Mouse (Mus musculus): ENCODE data around the gene Cyb561a3. TPM values are rescaled to one million over a fixed set of nuclear protein-coding genes. Genes with fewer than 3 reads are reported as not detected.

Cyb561a3 gene
- polyA plus RNA-seq, 1 experiment from 2014 or later: 20.3 TPM

GRCm38 (mm10) chr19:10565217-10565616 is 11.8 kb upstream of the Cyb561a3 start:
- no peaks in the 10 kb centered on the region for H3K4me1 ChIP-seq (replicated peaks)
- ATAC-seq (ENCODE audit: low FRiP score, low read depth): no peak
- no peaks in the 10 kb centered on the region for H3K9me3 ChIP-seq
- H3K27me3 ChIP-seq: no peaks in the 10 kb centered on the region
- no peak overlapping the region for H3K4me3 ChIP-seq
- 81% methylated on average over 4 of the region's 4 CpGs for WGBS
- no peak overlapping the region for H3K9ac ChIP-seq
- no peak overlapping the region for H3K4me2 ChIP-seq
- peaks cover 13% of the 10 kb centered on the region for H3K36me3 ChIP-seq
- no peak overlapping the region for H3K27ac ChIP-seq (replicated peaks)

DNA sequence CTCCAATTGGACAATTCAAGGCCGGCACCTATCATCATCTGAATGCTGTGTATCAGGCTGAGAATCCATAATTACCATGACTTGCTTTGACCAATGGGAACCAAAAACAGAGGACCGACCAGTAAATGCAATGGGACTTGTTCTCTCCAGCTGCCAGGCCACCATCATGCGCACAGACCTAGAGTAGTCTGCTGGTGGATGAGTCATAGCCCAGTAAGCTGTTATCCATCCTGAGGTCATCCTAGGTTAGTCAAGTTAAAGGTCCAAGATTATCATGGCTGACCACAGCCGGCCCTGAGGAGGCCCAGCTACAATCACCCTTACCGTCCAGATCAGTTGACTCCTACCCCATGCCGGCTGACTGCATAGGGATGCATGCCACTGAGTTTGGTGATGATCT is 7.3 kb upstream of the Cyb561a3 start:
- WGBS: 96% methylated on average over 6 of the region's 6 CpGs
- H3K27me3 ChIP-seq: no peaks in the 10 kb centered on the region

GRCm38 (mm10) chr19:10580102-10580501 is 3.1 kb downstream of the Cyb561a3 start:
- Histone ChIP-seq H3K4me2 (no peak overlapping the region), H3K4me1 (replicated peaks) (peaks cover 27% of the 10 kb centered on the region), H3K9me3 (no peaks in the 10 kb centered on the region), H3K36me3 (peaks cover under 1% of the 10 kb centered on the region; the same call in 1 of the 2 replicates), H3K27me3 (no peaks in the 10 kb centered on the region), H3K27ac (replicated peaks) (no peak overlapping the region), H3K4me3 (no peak overlapping the region), H3K9ac (no peak overlapping the region)
- ATAC-seq (ENCODE audit: low FRiP score, low read depth): no peak
- WGBS: 83% methylated on average over 3 of the region's 3 CpGs

More for the DNA sequence above, 7.3 kb upstream of the Cyb561a3 start:
- Histone ChIP-seq H3K4me3 (no peak overlapping the region), H3K9me3 (no peaks in the 10 kb centered on the region), H3K4me1 (replicated peaks) (no peaks in the 10 kb centered on the region), H3K27ac (replicated peaks) (no peak overlapping the region), H3K36me3 (peaks cover 49% of the 10 kb centered on the region), H3K9ac (no peak overlapping the region), H3K4me2 (no peak overlapping the region)
- ATAC-seq (ENCODE audit: low FRiP score, low read depth): no peak

- Histone ChIP-seq H3K4me2 (no peak overlapping the region), H3K9me3 (no peaks in the 10 kb centered on the region), H3K27ac (replicated peaks) (no peak overlapping the region), H3K36me3 (peaks cover 2% of the 10 kb centered on the region; the same call in 1 of the 2 replicates), H3K4me1 (replicated peaks) (peaks cover 21% of the 10 kb centered on the region), H3K4me3 (no peak overlapping the region), H3K27me3 (no peaks in the 10 kb centered on the region), H3K9ac (no peak overlapping the region)
- WGBS: 84% methylated on average over 3 of the region's 3 CpGs
- ATAC-seq (ENCODE audit: low FRiP score, low read depth): no peak
Observed at GRCm38 (mm10) chr19:10580761-10581160, 3.8 kb downstream of the Cyb561a3 start.

DNA sequence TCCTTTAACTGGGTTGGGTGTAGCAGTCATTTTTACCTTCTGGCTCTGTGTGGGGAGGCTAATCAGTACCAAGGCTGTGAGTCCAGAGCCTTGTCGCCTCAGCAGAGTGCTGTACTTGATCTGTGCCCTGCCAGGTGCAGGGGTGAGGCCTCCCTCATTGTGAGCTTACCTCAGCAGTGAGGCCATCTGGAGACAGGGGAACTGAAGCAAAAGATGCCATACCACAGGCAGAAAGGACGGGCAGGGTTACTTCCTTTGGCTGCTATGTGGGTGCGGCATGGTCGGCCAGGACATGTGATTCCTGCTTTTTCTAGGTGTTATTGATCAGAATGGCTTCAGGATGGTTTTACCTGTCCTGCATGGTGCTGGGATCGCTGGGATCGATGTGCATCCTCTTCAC is 5.0 kb downstream of the Cyb561a3 start:
- Histone ChIP-seq H3K4me2 (no peak overlapping the region), H3K9ac (no peak overlapping the region), H3K4me1 (replicated peaks) (peaks cover 14% of the 10 kb centered on the region), H3K9me3 (no peaks in the 10 kb centered on the region), H3K4me3 (no peak overlapping the region), H3K36me3 (peaks cover 2% of the 10 kb centered on the region; the same call in 1 of the 2 replicates), H3K27ac (replicated peaks) (no peak overlapping the region), H3K27me3 (no peaks in the 10 kb centered on the region)
- WGBS: 83% methylated on average over 6 of the region's 6 CpGs
- no peak for ATAC-seq (ENCODE audit: low FRiP score, low read depth)

DNA sequence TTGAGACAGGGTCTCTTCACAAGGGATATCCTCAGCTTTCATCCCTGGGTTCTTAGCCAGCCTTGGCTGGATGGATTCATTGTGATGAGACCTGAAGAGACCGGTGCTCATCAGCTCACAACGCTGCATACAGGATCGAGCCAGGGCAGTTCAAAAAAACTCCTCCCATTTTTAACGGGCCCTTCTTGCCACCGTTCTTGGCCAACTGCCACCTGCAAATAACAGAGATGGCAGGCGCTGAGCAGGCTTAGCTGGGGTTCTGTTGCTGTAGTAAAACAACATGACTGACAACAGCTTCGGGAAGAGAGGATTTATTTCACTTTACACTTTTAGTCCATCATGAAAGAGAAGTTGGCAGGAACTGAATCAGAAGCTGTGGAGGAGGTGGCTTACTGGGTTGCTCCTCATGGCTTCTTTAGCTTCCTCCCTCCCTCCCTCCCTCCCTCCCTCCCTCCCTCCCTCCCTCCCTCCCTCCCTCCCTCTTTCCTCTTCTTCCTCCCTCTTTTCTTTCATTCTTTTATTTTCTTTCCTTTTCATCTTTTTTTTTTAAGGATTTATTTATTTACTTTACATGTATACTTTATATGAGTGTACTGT is 6.7 kb downstream of the Cyb561a3 start:
- WGBS: 66% methylated on average over 7 of the region's 7 CpGs

DNA sequence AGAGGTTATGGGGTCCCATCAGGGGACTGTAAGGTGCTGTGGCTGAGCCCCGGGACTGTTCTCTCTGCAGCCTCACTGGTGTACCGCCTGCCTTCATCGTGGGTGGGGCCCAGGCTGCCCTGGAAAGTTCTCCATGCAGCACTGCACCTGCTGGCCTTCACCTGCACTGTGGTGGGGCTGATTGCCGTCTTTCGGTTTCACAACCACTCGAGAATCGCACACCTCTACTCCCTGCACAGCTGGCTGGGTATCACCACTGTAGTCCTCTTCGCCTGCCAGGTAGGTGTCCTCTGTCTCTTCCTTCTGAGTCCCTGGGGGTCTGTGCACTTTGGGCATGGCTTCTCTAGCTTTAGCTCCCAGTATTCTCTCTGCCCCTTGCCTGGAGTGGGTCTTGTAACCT is 8.1 kb downstream of the Cyb561a3 start:
- ATAC-seq (ENCODE audit: low FRiP score, low read depth): no peak

More for the DNA sequence above, 6.7 kb downstream of the Cyb561a3 start:
- no peak for ATAC-seq (ENCODE audit: low FRiP score, low read depth)
- Histone ChIP-seq H3K9ac (no peak overlapping the region), H3K27ac (replicated peaks) (no peak overlapping the region), H3K4me3 (no peak overlapping the region), H3K4me1 (replicated peaks) (peaks cover 3% of the 10 kb centered on the region), H3K9me3 (no peaks in the 10 kb centered on the region), H3K27me3 (no peaks in the 10 kb centered on the region), H3K4me2 (no peak overlapping the region), H3K36me3 (peaks cover 4% of the 10 kb centered on the region)

DNA sequence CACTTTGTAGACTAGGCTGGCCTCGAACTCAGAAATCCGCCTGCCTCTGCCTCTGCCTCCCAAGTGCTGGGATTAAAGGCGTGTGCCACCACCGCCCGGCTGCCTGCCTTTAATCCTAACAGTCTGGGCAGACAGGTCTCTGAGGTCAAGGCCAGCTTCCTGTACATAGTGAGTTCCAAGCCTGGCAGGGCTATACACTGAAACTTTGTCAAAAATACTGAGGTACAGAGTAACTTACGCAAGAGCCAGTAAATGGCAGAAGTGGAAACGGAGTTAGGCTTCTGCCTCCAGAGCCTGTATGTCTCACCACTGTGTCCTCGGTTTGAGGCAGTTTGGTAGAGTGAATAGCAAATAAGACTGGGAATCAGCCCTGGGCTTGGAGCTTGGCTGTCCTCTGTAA is 10.3 kb downstream of the Cyb561a3 start:
- H3K27ac ChIP-seq (replicated peaks): no peak overlapping the region
- H3K4me3 ChIP-seq: no peak overlapping the region
- no peaks in the 10 kb centered on the region for H3K4me1 ChIP-seq (replicated peaks)
- H3K9me3 ChIP-seq: no peaks in the 10 kb centered on the region
- H3K4me2 ChIP-seq: no peak overlapping the region
- no peaks in the 10 kb centered on the region for H3K27me3 ChIP-seq
- WGBS: 89% methylated on average over 8 of the region's 8 CpGs
- H3K9ac ChIP-seq: no peak overlapping the region
- no peak for ATAC-seq (ENCODE audit: low FRiP score, low read depth)
- H3K36me3 ChIP-seq: peaks cover 6% of the 10 kb centered on the region

More for the DNA sequence above, 8.1 kb downstream of the Cyb561a3 start:
- Histone ChIP-seq H3K4me3 (no peak overlapping the region), H3K9ac (no peak overlapping the region), H3K27ac (replicated peaks) (no peak overlapping the region), H3K27me3 (no peaks in the 10 kb centered on the region), H3K4me1 (replicated peaks) (no peaks in the 10 kb centered on the region), H3K36me3 (peaks cover 6% of the 10 kb centered on the region), H3K9me3 (no peaks in the 10 kb centered on the region), H3K4me2 (no peak overlapping the region)
- 91% methylated on average over 8 of the region's 8 CpGs for WGBS

DNA sequence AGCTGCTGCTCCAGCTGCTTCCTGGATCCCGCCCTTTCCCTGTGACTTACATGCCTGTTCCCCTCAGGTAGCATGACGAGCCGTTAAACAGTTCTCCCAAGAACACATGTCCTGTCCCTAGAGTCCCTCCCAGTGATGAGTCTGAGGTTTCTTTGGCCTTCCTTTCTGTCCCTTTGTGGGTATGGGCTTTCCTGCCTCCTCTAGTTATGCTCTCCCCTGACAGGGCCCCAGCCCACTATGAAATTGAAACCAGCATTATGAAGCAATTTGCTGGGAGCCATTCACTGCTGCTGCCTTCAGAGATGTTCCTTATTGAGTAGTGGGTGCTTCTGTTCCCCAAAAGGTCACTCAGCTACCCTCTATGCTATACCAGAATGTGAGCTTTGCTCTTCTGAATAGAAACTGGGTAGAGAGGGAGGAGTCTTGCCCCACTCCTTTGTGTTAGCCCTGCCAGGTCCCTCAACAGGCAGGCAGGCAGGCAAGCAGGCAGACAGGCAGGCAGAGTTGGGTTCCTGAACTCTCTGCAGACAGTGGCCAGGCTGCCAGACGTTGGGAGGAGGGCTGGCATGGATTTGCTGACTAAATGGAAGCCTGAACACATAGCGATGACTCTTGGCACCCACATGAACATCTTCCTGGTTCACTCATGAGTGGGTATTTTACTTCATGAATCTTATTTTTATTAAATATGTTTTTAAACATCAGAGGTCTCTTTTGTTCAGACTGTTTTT is 12.3 kb downstream of the Cyb561a3 start:
- Histone ChIP-seq H3K4me2 (no peak overlapping the region), H3K27me3 (no peaks in the 10 kb centered on the region), H3K4me1 (replicated peaks) (no peaks in the 10 kb centered on the region), H3K36me3 (peaks cover 6% of the 10 kb centered on the region; the same call in 1 of the 2 replicates), H3K9me3 (no peaks in the 10 kb centered on the region), H3K4me3 (no peak overlapping the region), H3K9ac (no peak overlapping the region), H3K27ac (replicated peaks) (no peak overlapping the region)
- 68% methylated on average over 5 of the region's 5 CpGs for WGBS
- no peak for ATAC-seq (ENCODE audit: low FRiP score, low read depth)

- peaks cover 7% of the 10 kb centered on the region for H3K36me3 ChIP-seq
- H3K4me3 ChIP-seq: no peak overlapping the region
- H3K4me2 ChIP-seq: no peak overlapping the region
- H3K27ac ChIP-seq (replicated peaks): no peak overlapping the region
- no peaks in the 10 kb centered on the region for H3K27me3 ChIP-seq
- no peak for ATAC-seq (ENCODE audit: low FRiP score, low read depth)
- H3K9me3 ChIP-seq: no peaks in the 10 kb centered on the region
- 74% methylated on average over 3 of the region's 3 CpGs for WGBS
- no peaks in the 10 kb centered on the region for H3K4me1 ChIP-seq (replicated peaks)
- no peak overlapping the region for H3K9ac ChIP-seq
Observed at GRCm38 (mm10) chr19:10590301-10590700, 13.3 kb downstream of the Cyb561a3 start.

DNA sequence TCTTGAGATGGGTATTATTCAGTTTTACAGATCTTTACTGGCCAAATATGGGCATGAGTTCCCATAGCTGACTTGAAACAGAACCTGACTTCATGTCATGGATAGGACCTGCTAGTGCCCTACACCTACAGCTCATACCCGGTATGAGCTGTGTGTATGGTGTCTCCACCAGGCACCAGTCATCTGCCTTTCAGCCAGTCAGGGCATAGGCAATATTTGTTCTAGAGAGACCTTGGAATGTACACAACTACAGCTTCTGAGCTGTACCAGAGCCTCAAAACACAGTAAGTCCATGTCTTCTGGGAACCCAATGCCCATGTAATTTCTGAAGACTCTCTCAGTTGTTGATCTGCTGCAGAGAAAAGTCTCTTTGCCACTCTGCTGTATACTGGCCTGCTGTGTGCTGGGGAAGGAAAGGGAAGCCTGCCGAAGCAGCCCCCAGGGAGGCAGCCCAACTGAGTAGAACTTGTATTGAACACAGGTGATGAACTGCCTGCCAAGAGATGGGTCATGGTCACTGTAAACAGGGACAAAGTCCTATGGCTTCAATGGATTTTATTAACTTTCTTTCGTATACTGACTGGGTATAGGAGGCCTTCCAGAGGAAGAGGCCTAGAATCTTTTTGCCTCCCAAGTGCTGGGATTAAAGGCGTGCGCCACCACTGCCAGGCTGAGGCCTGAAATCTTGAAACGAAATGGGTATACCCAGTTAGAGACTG is 14.8 kb downstream of the Cyb561a3 start:
- no peaks in the 10 kb centered on the region for H3K9me3 ChIP-seq
- H3K4me1 ChIP-seq (replicated peaks): no peaks in the 10 kb centered on the region
- H3K9ac ChIP-seq: no peak overlapping the region
- no peak overlapping the region for H3K4me2 ChIP-seq
- ATAC-seq (ENCODE audit: low FRiP score, low read depth): no peak
- peaks cover 14% of the 10 kb centered on the region for H3K36me3 ChIP-seq
- 91% methylated on average over 6 of the region's 6 CpGs for WGBS
- no peaks in the 10 kb centered on the region for H3K27me3 ChIP-seq
- H3K4me3 ChIP-seq: no peak overlapping the region
- no peak overlapping the region for H3K27ac ChIP-seq (replicated peaks)

DNA sequence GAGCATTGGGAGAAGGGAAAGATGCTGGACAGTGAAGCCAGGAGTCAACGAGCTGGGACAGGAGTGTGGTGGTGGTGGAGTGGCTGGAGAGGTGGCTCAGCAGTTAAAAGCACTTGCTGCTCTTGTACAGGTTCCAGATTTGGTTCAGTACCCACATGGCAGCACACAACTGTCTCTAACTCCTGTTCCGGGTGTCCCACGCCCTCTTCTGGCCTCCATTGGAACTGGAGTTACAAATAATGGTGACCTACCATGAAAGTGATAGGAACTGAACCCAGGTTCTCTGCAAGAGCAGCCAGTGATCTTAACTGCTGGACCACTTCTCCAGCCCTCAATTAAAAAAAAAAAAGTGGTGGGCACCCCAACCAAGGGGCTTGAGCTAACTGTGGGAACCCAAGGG is 21.2 kb downstream of the Cyb561a3 start:
- Histone ChIP-seq H3K27ac (replicated peaks) (no peak overlapping the region), H3K36me3 (peaks cover 11% of the 10 kb centered on the region; the same call in 1 of the 2 replicates), H3K4me2 (no peak overlapping the region), H3K4me3 (no peak overlapping the region), H3K9me3 (no peaks in the 10 kb centered on the region), H3K27me3 (no peaks in the 10 kb centered on the region), H3K4me1 (replicated peaks) (peaks cover 12% of the 10 kb centered on the region), H3K9ac (no peak overlapping the region)
- no peak for ATAC-seq (ENCODE audit: low FRiP score, low read depth)
- WGBS: 45% methylated on average over 3 of the region's 3 CpGs

All from hindbrain, embryonic 15.5 days (tissue).